Mouse (Mus musculus): ENCODE measurements around the gene Atad2b.

DNA sequence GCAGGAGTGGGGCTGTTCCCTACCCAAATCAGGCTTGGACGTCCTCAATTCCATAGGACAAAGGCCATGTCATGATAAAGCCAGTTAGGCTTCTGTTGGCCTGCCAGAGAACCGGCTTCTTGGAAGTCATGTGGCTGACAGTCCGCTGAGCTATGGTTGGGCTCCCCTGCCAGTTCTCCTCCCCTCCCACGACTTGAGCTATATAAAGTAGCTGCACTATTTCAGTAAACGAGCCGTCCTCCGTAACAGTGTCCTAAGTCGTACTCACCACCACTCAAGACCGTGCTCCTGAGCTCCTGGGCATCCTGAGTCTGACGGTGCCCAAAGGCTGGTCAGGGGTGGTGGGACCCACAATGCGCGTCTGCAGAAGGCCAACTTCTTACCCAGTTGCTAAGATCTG, 156.0 kb downstream of the Atad2b start:
- TF ChIP-seq CTCF (IDR thresholded peaks at IDR 0.05; ENCODE audit: low read depth): no peak
- TF ChIP-seq EP300 (IDR thresholded peaks at IDR 0.05; ENCODE audit: low read depth): no peak
